Mouse (Mus musculus) heart, adult 2 months (tissue): ENCODE measurements around the gene Arhgap18. TPM values are rescaled to one million over a fixed set of nuclear protein-coding genes. Genes with fewer than 3 reads are reported as not detected.

ENCODE experiments used
- DNase-seq, 2 experiments: peaks; one replicate each; pipeline ENCODE4 v3.0.0; 2021
- H3K27ac ChIP-seq: fragments of 200-600 bp; 2 replicates; pipeline ENCODE4 v1.8.1; 2022
- H3K27me3 ChIP-seq: fragments of 200-500 bp; 2 replicates; pipeline ENCODE4 v1.6.1; 2012; ENCODE audit warnings: mild to moderate bottlenecking, low read length, inconsistent platforms, mixed read lengths; ENCODE audit not compliant: control insufficient read depth, insufficient read depth
- H3K36me3 ChIP-seq: fragments of 200-500 bp; 2 replicates; pipeline ENCODE4 v1.6.1; 2012; ENCODE audit warnings: low read length, inconsistent platforms; ENCODE audit not compliant: control insufficient read depth, insufficient read depth
- H3K4me1 ChIP-seq: fragments of 200-500 bp; 2 replicates; pipeline ENCODE4 v1.6.1; 2011; ENCODE audit warnings: low read length; ENCODE audit not compliant: control insufficient read depth, insufficient read depth
- H3K4me3 ChIP-seq: fragments of 200-600 bp; 2 replicates; pipeline ENCODE4 v1.8.1; 2022
- H3K79me2 ChIP-seq: fragments of 200-500 bp; replicated peaks from 2 replicates; pipeline ENCODE4 v1.6.1; 2012; ENCODE audit warnings: mild to moderate bottlenecking, inconsistent platforms, low read length, moderate library complexity, mixed read lengths; ENCODE audit not compliant: control insufficient read depth, insufficient read depth
- H3K9ac ChIP-seq: fragments of 200-500 bp; 2 replicates; pipeline ENCODE4 v1.6.1; 2012; ENCODE audit warnings: low read depth, mild to moderate bottlenecking, control low read depth, inconsistent platforms, low read length, mixed read lengths
- CTCF ChIP-seq: fragments of 200-600 bp; IDR thresholded peaks from 2 replicates; pipeline ENCODE4 v1.8.1; 2022; ENCODE audit warnings: antibody characterized with exemption, mild to moderate bottlenecking, moderate library complexity
- EP300 ChIP-seq: fragments of 200-500 bp; IDR thresholded peaks from 2 replicates; pipeline ENCODE4 v1.6.1; 2011; ENCODE audit warnings: low read depth, low read length, control low read depth; ENCODE audit not compliant: insufficient read depth
- POLR2A ChIP-seq: fragments of 200-500 bp; IDR thresholded peaks from 2 replicates; pipeline ENCODE4 v1.6.1; 2011; ENCODE audit warnings: mild to moderate bottlenecking, low read depth, low read length, control low read depth; ENCODE audit not compliant: insufficient read depth
- WGBS: fragments of 180-500 bp; shearing (Covaris S2); methylation state at CpG from one replicate; pipeline ENCODE4 v1.1.7; 2018; 5-methylcytosine and 5-hydroxymethylcytosine counted together
- intact Hi-C: fragments of 180-260 bp; cut with DNase I; formaldehyde crosslinking; loops from one replicate; pipeline ENCODE4 v1.15.1; 2025
- polyA plus RNA-seq: library from polyadenylated mRNA; depleted of rRNA; stranded (reverse); fragments of >200 nt; gene quantifications from 2 replicates; pipeline ENCODE4 v1.2.3, GENCODE M21; 2012
- total RNA-seq, 2 experiments: library from RNA; stranded (reverse); gene quantifications; 2 replicates each; pipeline ENCODE4 v1.2.3; 2021

Arhgap18 gene
- total and polyA plus RNA-seq, 3 experiments, result 4.1 to 14.5 (median 13.3) TPM

- Histone ChIP-seq H3K27ac (no peak overlapping the region), H3K4me1 (peaks cover 9% of the 10 kb centered on the region), H3K79me2 (no peaks in the 10 kb centered on the region), H3K36me3 (peaks cover 8% of the 10 kb centered on the region; the same call in 1 of the 2 replicates), H3K9ac (no peak overlapping the region), H3K4me3 (no peak overlapping the region), H3K27me3 (no peaks in the 10 kb centered on the region)
- no peak for DNase-seq
- intact Hi-C loops, result no loop called here
- no peak for TF ChIP-seq CTCF
- TF ChIP-seq EP300, result no peak
- TF ChIP-seq POLR2A, result no peak
- 42% methylated on average over 9 of the region's 9 CpGs for WGBS
Measured at GRCm38 (mm10) chr10:26761991-26762903, 9.0 kb downstream of the Arhgap18 start.

GRCm38 (mm10) chr10:26767196-26767595 lies 14.0 kb downstream of the Arhgap18 start:
- H3K36me3 ChIP-seq, result peaks cover 3% of the 10 kb centered on the region
- no peaks in the 10 kb centered on the region for H3K79me2 ChIP-seq
- no peaks in the 10 kb centered on the region for H3K27me3 ChIP-seq
- H3K4me3 ChIP-seq, result no peak overlapping the region
- no peak overlapping the region; the same call in 1 of the 2 replicates for H3K27ac ChIP-seq
- no peak for DNase-seq
- TF ChIP-seq EP300 (no peak), POLR2A (no peak), CTCF (no peak)
- H3K4me1 ChIP-seq, result peaks cover 2% of the 10 kb centered on the region
- WGBS, result 65% methylated on average over 3 of the region's 3 CpGs
- intact Hi-C loops, result no loop called here
- H3K9ac ChIP-seq, result no peak overlapping the region

GRCm38 (mm10) chr10:26768943-26769342 lies 15.7 kb downstream of the Arhgap18 start:
- 64% methylated on average over 2 of the region's 2 CpGs for WGBS
- no peaks in the 10 kb centered on the region for H3K27me3 ChIP-seq
- intact Hi-C loops, result no loop called here

GRCm38 (mm10) chr10:26770035-26770434 lies 16.8 kb downstream of the Arhgap18 start:
- Histone ChIP-seq H3K36me3 (peaks cover 3% of the 10 kb centered on the region), H3K4me1 (no peaks in the 10 kb centered on the region), H3K9ac (no peak overlapping the region), H3K27ac (no peak overlapping the region), H3K27me3 (no peaks in the 10 kb centered on the region), H3K79me2 (0 out of 2 replicates have a peak, but pooled peaks cover 1% of the 10 kb centered on the region), H3K4me3 (no peak overlapping the region)
- intact Hi-C loops, result loop anchor here (5.0 kb wide), 1 partner anchor 57 kb away; no protein-coding TSS in a partner anchor
- 87% methylated on average over 8 of the region's 8 CpGs for WGBS
- DNase-seq, result no peak
- TF ChIP-seq EP300 (no peak), POLR2A (no peak)

More at GRCm38 (mm10) chr10:26768943-26769342, 15.7 kb downstream of the Arhgap18 start:
- DNase-seq, result no peak
- Histone ChIP-seq H3K4me1 (no peaks in the 10 kb centered on the region), H3K79me2 (no peaks in the 10 kb centered on the region), H3K36me3 (peaks cover 3% of the 10 kb centered on the region), H3K4me3 (no peak overlapping the region), H3K9ac (no peak overlapping the region), H3K27ac (no peak overlapping the region)
- no peak for TF ChIP-seq EP300
- TF ChIP-seq POLR2A, result no peak
- TF ChIP-seq CTCF, result no peak

- peaks cover 4% of the 10 kb centered on the region for H3K4me1 ChIP-seq
- WGBS, result 7% methylated on average over 15 of the region's 15 CpGs
- peak overlapping the region; percentile 96 for H3K27ac ChIP-seq
- peak overlapping the region; percentile 73 for H3K4me3 ChIP-seq
- no peaks in the 10 kb centered on the region for H3K27me3 ChIP-seq
- H3K9ac ChIP-seq, result peak overlapping the region; percentile 78
- H3K79me2 ChIP-seq, result 0 out of 2 replicates have a peak, but pooled peaks cover 1% of the 10 kb centered on the region
- peak; percentile 86 to 93 for DNase-seq
- intact Hi-C loops, result loop anchor here (2.0 to 5.0 kb wide), 2 partner anchors 27 to 55 kb away; no protein-coding TSS in a partner anchor
- TF ChIP-seq POLR2A (peak; percentile 86), EP300 (peak; percentile 64; the same call in 1 of the 2 replicates), CTCF (no peak)
- H3K36me3 ChIP-seq, result peaks cover 7% of the 10 kb centered on the region
Measured at GRCm38 (mm10) chr10:26771938-26772623, 18.9 kb downstream of the Arhgap18 start.
